Mouse (Mus musculus) liver, embryonic 13.5 days (tissue): ENCODE results near the gene Olfr924. TPM values are rescaled to one million over a fixed set of nuclear protein-coding genes. Genes with fewer than 3 reads are reported as not detected.
"Not testable (repeated sequence)": the region's sequence is repeated elsewhere in the genome, so short reads cannot be mapped to it uniquely, and the experiment has no call there.

Source experiments
- ATAC-seq: fragments of 200-750 bp; cut with Nextera tagmentation; 2 replicates; pipeline ENCODE4 v1.8.0; 2017; ENCODE audit warnings: low read depth, mild to moderate bottlenecking, moderate number of reproducible peaks, moderate library complexity
- DNase-seq: peaks from one replicate; pipeline ENCODE4 v3.0.0; 2022
- H3K27ac ChIP-seq: fragments of 300-500 bp; sonication (generic); 2 replicates; pipeline ENCODE4 v1.5.1; 2015; ENCODE audit warnings: moderate library complexity, mild to moderate bottlenecking, inconsistent platforms
- H3K27me3 ChIP-seq: fragments of 300-500 bp; sonication (generic); 2 replicates; pipeline ENCODE4 v1.6.1; 2015; ENCODE audit warnings: mild to moderate bottlenecking, inconsistent platforms
- H3K36me3 ChIP-seq: fragments of 300-500 bp; sonication (generic); 2 replicates; pipeline ENCODE4 v1.6.1; 2015; ENCODE audit warnings: mild to moderate bottlenecking, inconsistent platforms
- H3K4me1 ChIP-seq: fragments of 300-500 bp; sonication (generic); replicated peaks from 2 replicates; pipeline ENCODE4 v1.6.1; 2015; ENCODE audit warnings: inconsistent platforms
- H3K4me2 ChIP-seq: fragments of 300-500 bp; sonication (generic); 2 replicates; pipeline ENCODE4 v1.6.1; 2015; ENCODE audit warnings: inconsistent platforms, mild to moderate bottlenecking, moderate library complexity
- H3K4me3 ChIP-seq: fragments of 300-500 bp; sonication (generic); replicated peaks from 2 replicates; pipeline ENCODE4 v1.5.1; 2015; ENCODE audit warnings: mild to moderate bottlenecking, inconsistent platforms
- H3K9ac ChIP-seq: fragments of 300-500 bp; sonication (generic); 2 replicates; pipeline ENCODE4 v1.6.1; 2015; ENCODE audit warnings: mild to moderate bottlenecking, inconsistent platforms
- H3K9me3 ChIP-seq: fragments of 300-500 bp; sonication (generic); replicated peaks from 2 replicates; pipeline ENCODE4 v1.6.1; 2016; ENCODE audit warnings: inconsistent platforms
- WGBS: fragments of 180-500 bp; shearing (Covaris S2); methylation state at CpG from one replicate; pipeline ENCODE4 v1.1.7; 2015; ENCODE audit not compliant: insufficient replicate concordance; 5-methylcytosine and 5-hydroxymethylcytosine counted together
- polyA plus RNA-seq: library from polyadenylated mRNA; unstranded; fragments of >200 nt; fragmentation: Nextera tagmentation; extraction: Ambion mirVana; gene quantifications from 2 replicates; pipeline ENCODE4 v1.2.1, GENCODE M21; 2015

Gene Olfr924
- not detected in 2 replicates for polyA plus RNA-seq

DNA sequence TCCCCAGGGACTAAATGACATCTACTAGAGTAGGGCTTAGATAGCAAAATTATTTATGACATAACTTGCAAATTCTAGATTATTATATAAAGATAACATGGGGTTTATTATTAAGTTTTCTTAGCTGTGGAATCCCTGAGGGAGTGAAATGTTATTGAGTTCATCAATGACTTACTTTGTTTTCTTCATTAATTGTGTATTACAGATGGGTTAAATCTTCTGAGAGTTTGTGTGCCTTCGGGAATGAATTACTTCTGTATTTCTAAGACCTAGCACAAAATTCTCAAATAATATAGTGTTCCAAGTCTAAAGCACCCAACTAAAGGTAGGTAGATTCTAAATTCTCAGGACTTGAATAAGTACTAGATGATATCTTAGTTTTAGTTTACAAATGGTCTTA is at the start of gene Olfr924:
Gene Olfr924, plus strand, starts transcription at position 301 of the 400 bp plus-strand sequence.
- Histone ChIP-seq H3K9me3 (no peaks in the 10 kb centered on the region), H3K27me3 (no peaks in the 10 kb centered on the region), H3K36me3 (no peaks in the 10 kb centered on the region), H3K27ac (no peak within 1 kb of the TSS), H3K4me1 (no peaks in the 10 kb centered on the region), H3K9ac (no peak within 1 kb of the TSS), H3K4me3 (no peak within 1 kb of the TSS), H3K4me2 (no peak within 1 kb of the TSS)
- ATAC-seq (no peak), DNase-seq (no peak)
- WGBS, result 60% methylated on average over 1 of the region's 1 CpGs

DNA sequence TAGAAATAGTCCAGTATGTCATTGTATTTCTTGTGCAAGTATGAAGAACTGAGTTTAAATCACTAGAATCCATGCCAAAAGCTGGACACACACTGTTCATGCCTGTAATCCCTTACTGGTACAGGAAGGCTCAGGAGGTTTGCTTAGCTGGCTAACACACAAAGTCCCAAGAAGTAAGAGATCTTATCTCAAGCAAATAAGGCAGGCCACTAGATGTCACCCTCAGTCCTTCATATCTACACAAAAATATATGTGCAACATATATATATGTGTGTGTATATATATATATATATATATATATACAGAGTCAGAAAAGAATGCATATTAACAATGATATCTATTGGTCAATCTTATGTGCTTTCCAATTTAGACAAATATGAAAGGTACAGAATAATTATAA is 38.6 kb upstream of the Olfr924 start:
- Histone ChIP-seq H3K9ac (no peak overlapping the region), H3K27ac (no peak overlapping the region), H3K27me3 (no peaks in the 10 kb centered on the region), H3K9me3 (no peaks in the 10 kb centered on the region), H3K4me1 (no peaks in the 10 kb centered on the region), H3K36me3 (no peaks in the 10 kb centered on the region), H3K4me2 (no peak overlapping the region), H3K4me3 (no peak overlapping the region)
- DNase-seq, result no peak
- no peak for ATAC-seq

DNA sequence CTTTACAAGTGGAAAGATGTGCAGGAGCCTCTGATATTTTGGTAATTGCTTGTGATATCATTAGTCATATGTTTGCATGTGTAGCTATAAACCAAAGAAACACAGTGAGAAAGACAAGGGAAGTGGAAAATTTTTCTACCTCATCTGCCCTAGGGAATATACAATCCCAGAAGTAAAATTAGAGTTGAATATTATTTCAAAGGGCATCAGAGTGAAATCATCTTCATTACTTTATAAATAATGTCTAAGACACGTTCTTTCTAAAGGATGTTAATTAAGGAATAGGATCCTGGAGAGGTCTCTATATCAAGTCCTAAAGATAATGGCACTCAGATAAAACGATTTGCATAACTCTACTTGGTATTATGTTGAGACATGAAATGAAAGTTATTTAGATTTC is 29.9 kb upstream of the Olfr924 start, which contains the start of gene Olfr922:
Gene Olfr922, plus strand, starts transcription at position 301 of the 400 bp plus-strand sequence.
- Histone ChIP-seq H3K27ac (no peak within 1 kb of the TSS), H3K9ac (no peak within 1 kb of the TSS), H3K4me1 (no peaks in the 10 kb centered on the region), H3K27me3 (no peaks in the 10 kb centered on the region), H3K4me3 (no peak within 1 kb of the TSS), H3K4me2 (no peak within 1 kb of the TSS), H3K36me3 (no peaks in the 10 kb centered on the region), H3K9me3 (no peaks in the 10 kb centered on the region)
- no peak for ATAC-seq
- WGBS, result 41% methylated on average over 2 of the region's 2 CpGs
- no peak for DNase-seq

DNA sequence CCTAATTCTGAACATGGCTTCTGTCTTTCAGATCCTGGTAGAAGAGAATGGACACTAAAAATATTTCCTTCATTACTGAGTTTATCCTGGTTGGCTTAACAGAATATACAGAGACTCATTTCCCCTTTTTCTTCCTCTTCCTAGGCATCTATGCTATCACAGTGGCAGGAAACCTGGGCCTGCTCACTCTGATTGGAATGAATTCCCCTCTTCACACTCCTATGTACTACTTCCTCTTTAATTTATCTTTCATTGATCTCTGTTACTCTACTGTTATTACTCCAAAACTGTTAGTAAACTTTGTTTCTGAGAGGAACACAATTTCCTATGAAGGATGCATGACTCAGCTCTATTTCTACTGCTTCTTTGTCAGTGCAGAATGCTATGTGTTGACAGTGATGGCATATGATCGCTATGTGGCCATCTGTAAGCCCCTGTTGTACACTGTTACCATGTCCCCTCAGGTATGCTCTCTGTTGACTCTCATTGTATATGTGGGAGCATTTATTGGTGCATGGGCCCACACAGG is 28.7 kb upstream of the Olfr924 start:
- Histone ChIP-seq H3K4me3 (no peak overlapping the region), H3K9ac (no peak overlapping the region), H3K36me3 (no peaks in the 10 kb centered on the region), H3K4me2 (no peak overlapping the region), H3K9me3 (no peaks in the 10 kb centered on the region), H3K27ac (no peak overlapping the region), H3K27me3 (no peaks in the 10 kb centered on the region), H3K4me1 (no peaks in the 10 kb centered on the region)
- ATAC-seq, result no peak
- WGBS, result 58% methylated on average over 1 of the region's 1 CpGs
- DNase-seq, result no peak

- WGBS, result 58% methylated on average over 1 of the region's 1 CpGs
- ATAC-seq (no peak), DNase-seq (no peak)
- Histone ChIP-seq H3K27ac (no peak within 1 kb of the TSS), H3K4me2 (no peak within 1 kb of the TSS), H3K4me1 (no peaks in the 10 kb centered on the region), H3K27me3 (no peaks in the 10 kb centered on the region), H3K4me3 (no peak within 1 kb of the TSS), H3K36me3 (no peaks in the 10 kb centered on the region), H3K9me3 (no peaks in the 10 kb centered on the region), H3K9ac (no peak within 1 kb of the TSS)
These were observed 18.0 kb upstream of the Olfr924 start, which contains the start of gene Olfr923 for GRCm38 (mm10) chr9:38826245-38826644. TSS of gene Olfr923 (plus strand) at chr9:38826545.

DNA sequence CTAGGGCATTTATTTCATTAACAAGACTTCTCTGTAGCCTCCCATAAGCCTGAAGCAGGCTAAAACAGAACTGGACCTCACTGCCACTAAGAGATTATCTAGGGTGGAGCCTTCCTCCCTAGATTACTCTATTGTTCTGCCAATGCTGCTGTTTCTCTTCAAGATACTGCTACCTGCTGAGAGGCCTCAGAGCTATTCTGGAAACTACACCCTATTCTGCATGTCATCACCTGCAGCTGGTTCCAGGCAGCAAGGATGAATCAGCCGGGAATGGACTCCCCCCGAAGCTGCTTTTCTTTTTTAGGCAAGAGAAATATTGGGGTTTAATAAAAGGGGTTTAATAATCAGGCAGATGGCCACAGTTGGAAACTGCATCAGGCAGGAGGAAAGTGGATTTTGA is 11.2 kb upstream of the Olfr924 start:
- 67% methylated on average over 2 of the region's 2 CpGs for WGBS
- DNase-seq (no peak), ATAC-seq (no peak)
- Histone ChIP-seq H3K27me3 (no peaks in the 10 kb centered on the region), H3K4me3 (no peak overlapping the region), H3K4me1 (no peaks in the 10 kb centered on the region), H3K27ac (no peak overlapping the region), H3K9me3 (no peaks in the 10 kb centered on the region), H3K4me2 (no peak overlapping the region), H3K36me3 (no peaks in the 10 kb centered on the region), H3K9ac (no peak overlapping the region)

DNA sequence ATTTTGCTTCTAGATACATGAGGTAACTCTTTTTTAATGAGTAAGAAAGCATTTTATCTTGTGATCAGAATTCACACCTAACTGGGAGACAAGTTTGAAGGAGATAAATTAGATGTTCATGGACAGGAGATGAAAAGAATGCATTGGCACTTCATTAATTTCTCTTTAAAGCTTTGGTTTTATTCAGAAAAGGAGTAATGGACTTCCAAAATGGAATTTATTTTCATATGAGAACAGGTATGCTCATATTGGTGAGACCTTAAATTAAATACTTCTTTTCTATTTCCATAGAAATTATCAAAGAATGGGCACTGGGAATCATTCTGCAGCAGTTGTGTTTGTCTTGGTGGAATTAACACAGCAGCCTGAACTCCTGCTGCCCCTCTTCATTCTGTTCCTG is 10.5 kb downstream of the Olfr924 start, which contains the start of gene Olfr26:
Gene Olfr26, plus strand, starts transcription at position 301 of the 400 bp plus-strand sequence.
- Histone ChIP-seq H3K4me1 (no peaks in the 10 kb centered on the region), H3K36me3 (no peaks in the 10 kb centered on the region)

DNA sequence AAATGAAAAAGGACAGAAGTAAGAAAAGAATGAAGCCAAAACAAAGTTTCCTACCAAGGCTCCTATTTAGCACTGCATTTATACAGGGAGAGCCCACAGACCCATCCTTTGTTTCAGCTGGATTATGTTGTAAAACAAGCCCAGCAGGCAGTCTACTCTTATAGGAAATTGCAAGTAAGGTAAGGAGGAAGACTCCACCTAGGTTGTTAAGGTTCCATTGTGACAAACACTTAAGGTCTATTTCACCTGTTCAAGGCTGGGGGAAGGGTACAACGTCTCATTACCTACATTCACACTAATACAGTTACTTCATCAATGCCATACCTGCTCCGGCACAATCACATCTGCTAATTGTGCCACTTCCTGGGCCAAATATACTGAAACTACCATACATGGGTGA is 30.6 kb downstream of the Olfr924 start:
- DNase-seq, ATAC-seq, H3K9ac ChIP-seq, H3K4me2 ChIP-seq, H3K27me3 ChIP-seq, H3K36me3 ChIP-seq, H3K27ac ChIP-seq, H3K9me3 ChIP-seq, H3K4me1 ChIP-seq, H3K4me3 ChIP-seq: not testable (repeated sequence)
- WGBS, result 45% methylated on average over 2 of the region's 2 CpGs

More for the DNA sequence above, 10.5 kb downstream of the Olfr924 start, which contains the start of gene Olfr26:
- ATAC-seq, result no peak
- Histone ChIP-seq H3K4me2 (no peak within 1 kb of the TSS), H3K27me3 (no peaks in the 10 kb centered on the region), H3K27ac (no peak within 1 kb of the TSS), H3K9ac (no peak within 1 kb of the TSS), H3K4me3 (no peak within 1 kb of the TSS), H3K9me3 (no peaks in the 10 kb centered on the region)
- no peak for DNase-seq

DNA sequence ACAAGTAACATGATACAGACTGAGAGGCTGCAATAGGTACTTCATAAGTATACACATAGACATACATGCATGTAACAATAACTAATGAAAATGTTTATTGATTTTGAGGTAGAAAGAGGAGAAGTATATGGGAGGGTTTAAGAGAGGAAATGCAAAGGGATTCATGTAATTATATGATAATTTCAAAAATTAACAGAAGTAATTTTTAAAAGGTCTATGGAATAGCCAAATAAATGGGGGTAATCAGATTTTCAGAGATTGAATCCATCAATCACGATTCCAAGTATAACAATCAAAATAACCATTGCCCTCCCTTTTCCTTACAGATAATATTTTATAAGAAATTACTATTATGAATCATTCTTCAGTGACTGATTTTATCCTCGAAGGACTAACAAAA is 32.6 kb downstream of the Olfr924 start, which contains the start of gene Olfr926:
Gene Olfr926, plus strand, starts transcription at position 301 of the 400 bp plus-strand sequence.
- no peak within 1 kb of the TSS for H3K4me3 ChIP-seq
- H3K9me3 ChIP-seq, result peaks cover 9% of the 10 kb centered on the region; the same call in 1 of the 2 replicates
- no peaks in the 10 kb centered on the region for H3K27me3 ChIP-seq
- no peaks in the 10 kb centered on the region for H3K36me3 ChIP-seq
- no peak within 1 kb of the TSS for H3K4me2 ChIP-seq
- H3K9ac ChIP-seq, result no peak within 1 kb of the TSS
- no peaks in the 10 kb centered on the region for H3K4me1 ChIP-seq
- 50% methylated on average over 2 of the region's 2 CpGs for WGBS
- DNase-seq (no peak), ATAC-seq (no peak)
- no peak within 1 kb of the TSS for H3K27ac ChIP-seq

Other genes starting within 250 kb of the Olfr924 start
- gene Olfr914, start 239.3 kb upstream of the Olfr924 start, polyA plus RNA-seq, result not detected in 2 replicates
- not detected in 2 replicates for gene Olfr916, start 184.6 kb upstream of the Olfr924 start, polyA plus RNA-seq
- not detected in 2 replicates for gene Olfr917, start 178.6 kb upstream of the Olfr924 start, polyA plus RNA-seq
- gene Olfr918, start 169.8 kb upstream of the Olfr924 start, polyA plus RNA-seq, result not detected in 2 replicates
- not detected in 2 replicates for gene Olfr919, start 140.8 kb upstream of the Olfr924 start, polyA plus RNA-seq
- 8.5 and 9.3 TPM in 2 replicates for gene Vwa5a, start 126.2 kb upstream of the Olfr924 start, polyA plus RNA-seq
- gene Olfr920, start 92.2 kb upstream of the Olfr924 start, polyA plus RNA-seq, result 0.02 TPM in 2 replicates
- gene Olfr921, start 71.4 kb upstream of the Olfr924 start, polyA plus RNA-seq, result not detected in 2 replicates
- not detected in 2 replicates for gene Olfr922, start 29.8 kb upstream of the Olfr924 start, polyA plus RNA-seq
- not detected in 2 replicates for gene Olfr923, start 17.9 kb upstream of the Olfr924 start, polyA plus RNA-seq
- gene Olfr26, start 10.6 kb downstream of the Olfr924 start, polyA plus RNA-seq, result not detected in 2 replicates
- not detected in 2 replicates for gene Olfr926, start 32.7 kb downstream of the Olfr924 start, polyA plus RNA-seq
- gene Olfr930, start 85.4 kb downstream of the Olfr924 start, polyA plus RNA-seq, result not detected in 2 replicates
- not detected in 2 replicates for gene Olfr933, start 127.9 kb downstream of the Olfr924 start, polyA plus RNA-seq
- gene Olfr934, start 143.9 kb downstream of the Olfr924 start, polyA plus RNA-seq, result not detected in 2 replicates
- not detected in 2 replicates for gene Olfr935, start 155.2 kb downstream of the Olfr924 start, polyA plus RNA-seq
- not detected in 2 replicates for gene Olfr146, start 178.9 kb downstream of the Olfr924 start, polyA plus RNA-seq
- not detected in 2 replicates for gene Olfr937, start 220.5 kb downstream of the Olfr924 start, polyA plus RNA-seq
- not detected in 2 replicates for gene Olfr938, start 234.4 kb downstream of the Olfr924 start, polyA plus RNA-seq